Mouse (Mus musculus) midbrain, embryonic 15.5 days (tissue): Measurements from ENCODE around the gene Nampt. TPM values are rescaled to one million over a fixed set of nuclear protein-coding genes. Genes with fewer than 3 reads are reported as not detected.

Experiments used
- ATAC-seq: fragments of 200-750 bp; cut with Nextera tagmentation; replicated peaks from 2 replicates; pipeline ENCODE4 v1.8.0; 2017; ENCODE audit warnings: moderate TSS enrichment
- H3K27ac ChIP-seq: fragments of 300-500 bp; sonication (generic); 2 replicates; pipeline ENCODE4 v1.5.1; 2015; ENCODE audit warnings: mild to moderate bottlenecking, inconsistent platforms
- H3K27me3 ChIP-seq: fragments of 300-500 bp; sonication (generic); replicated peaks from 2 replicates; pipeline ENCODE4 v1.6.1; 2015; ENCODE audit warnings: inconsistent platforms
- H3K36me3 ChIP-seq: fragments of 300-500 bp; sonication (generic); replicated peaks from 2 replicates; pipeline ENCODE4 v1.6.1; 2015; ENCODE audit warnings: inconsistent platforms
- H3K4me1 ChIP-seq: fragments of 300-500 bp; sonication (generic); 2 replicates; pipeline ENCODE4 v1.6.1; 2015; ENCODE audit warnings: inconsistent platforms
- H3K4me2 ChIP-seq: fragments of 300-500 bp; sonication (generic); 2 replicates; pipeline ENCODE4 v1.6.1; 2015; ENCODE audit warnings: inconsistent platforms, mild to moderate bottlenecking, moderate library complexity
- H3K4me3 ChIP-seq: fragments of 300-500 bp; sonication (generic); 2 replicates; pipeline ENCODE4 v1.5.1; 2015; ENCODE audit warnings: mild to moderate bottlenecking, inconsistent platforms
- H3K9ac ChIP-seq: fragments of 300-500 bp; sonication (generic); 2 replicates; pipeline ENCODE4 v1.6.1; 2015; ENCODE audit warnings: mild to moderate bottlenecking, inconsistent platforms
- H3K9me3 ChIP-seq: fragments of 300-500 bp; sonication (generic); 2 replicates; pipeline ENCODE4 v1.6.1; 2016; ENCODE audit warnings: inconsistent platforms
- WGBS: fragments of 180-500 bp; shearing (Covaris S2); methylation state at CpG from one replicate; pipeline ENCODE4 v1.1.7; 2015; ENCODE audit warnings: mixed read lengths; 5-methylcytosine and 5-hydroxymethylcytosine counted together
- polyA plus RNA-seq: library from polyadenylated mRNA; unstranded; fragments of >200 nt; fragmentation: Nextera tagmentation; extraction: Ambion mirVana; gene quantifications from 2 replicates; pipeline ENCODE4 v1.2.1, GENCODE M21; 2015

Gene Nampt
- polyA plus RNA-seq, 1 experiment from 2014 or later = 30.4 TPM

DNA sequence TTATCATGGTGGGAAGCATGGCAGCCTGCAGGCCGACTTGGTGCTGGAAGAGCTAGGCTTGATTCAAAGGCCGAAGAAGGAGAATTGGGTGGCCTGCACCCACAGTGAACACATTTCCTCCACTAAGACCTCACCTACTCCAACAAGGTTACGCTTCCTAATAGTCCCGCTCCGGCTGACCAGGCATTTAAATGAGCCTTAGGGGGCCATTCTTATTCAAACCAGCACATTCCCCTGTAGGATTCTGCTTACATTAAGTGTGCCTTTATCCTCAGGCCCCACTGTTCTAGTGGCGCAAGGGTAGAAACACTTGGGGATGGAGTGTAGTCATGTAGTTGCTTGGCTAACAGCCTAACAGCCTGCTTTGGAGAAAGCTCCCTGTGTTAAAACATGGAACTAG is 5.2 kb downstream of the Nampt start:
- Histone ChIP-seq H3K27me3 (no peaks in the 10 kb centered on the region), H3K4me2 (no peak overlapping the region), H3K4me1 (peaks cover 10% of the 10 kb centered on the region), H3K9ac (no peak overlapping the region), H3K9me3 (no peaks in the 10 kb centered on the region), H3K4me3 (no peak overlapping the region), H3K27ac (no peak overlapping the region), H3K36me3 (no peaks in the 10 kb centered on the region)
- ATAC-seq = no peak
- 23% methylated on average over 6 of the region's 6 CpGs for WGBS

DNA sequence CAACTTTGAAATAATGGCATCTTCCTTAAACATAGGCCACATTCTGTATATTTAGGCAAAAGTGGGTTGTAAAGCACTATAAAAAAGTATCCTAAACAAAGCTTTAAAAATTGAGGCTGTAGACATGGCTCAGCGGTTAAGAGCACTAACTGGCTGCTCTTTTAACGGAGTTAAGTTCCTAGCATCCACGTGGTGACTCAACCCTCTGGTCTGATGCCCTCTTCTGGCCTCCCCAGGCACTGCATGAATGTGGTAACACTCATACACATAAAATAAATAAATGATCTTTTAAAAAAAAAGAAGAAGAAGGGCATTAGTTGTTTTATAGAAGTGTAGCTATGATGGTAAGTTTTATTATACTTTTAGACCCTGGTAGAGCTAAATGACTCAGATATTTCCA is 7.6 kb downstream of the Nampt start:
- Histone ChIP-seq H3K4me3 (no peak overlapping the region), H3K36me3 (no peaks in the 10 kb centered on the region), H3K4me1 (peaks cover 8% of the 10 kb centered on the region), H3K9me3 (no peaks in the 10 kb centered on the region), H3K9ac (no peak overlapping the region), H3K4me2 (no peak overlapping the region), H3K27me3 (no peaks in the 10 kb centered on the region), H3K27ac (no peak overlapping the region)
- WGBS = 41% methylated on average over 3 of the region's 3 CpGs
- no peak for ATAC-seq

DNA sequence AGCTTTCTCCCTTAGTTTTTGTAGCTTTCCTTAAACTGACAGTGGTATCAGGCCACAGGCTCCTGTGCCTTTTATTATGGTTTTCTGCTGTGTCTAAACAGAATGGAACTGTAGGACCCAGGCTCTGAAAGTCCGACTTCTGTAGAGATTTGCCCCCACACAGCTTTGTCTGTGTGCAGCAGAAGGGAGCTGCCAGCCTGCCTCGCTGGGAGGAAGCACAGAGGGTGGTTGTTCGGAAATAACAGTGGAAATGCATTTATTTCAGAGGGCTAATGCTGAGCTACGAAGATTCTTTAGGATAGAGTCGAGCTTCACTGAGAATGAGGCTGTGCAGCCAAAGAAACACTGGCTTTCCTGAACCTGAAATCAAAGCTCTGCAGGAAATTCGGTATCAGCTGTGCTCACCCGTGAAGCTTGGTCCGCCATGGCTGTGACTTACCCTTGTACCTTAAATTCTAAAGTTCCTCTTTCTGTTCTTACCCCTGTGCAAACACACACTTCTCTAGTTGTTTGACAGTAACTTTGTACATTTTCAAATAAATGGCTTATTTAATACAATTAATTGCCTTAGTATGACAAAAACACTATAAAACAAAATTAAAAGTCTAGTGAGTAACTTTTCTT is 8.9 kb downstream of the Nampt start:
- WGBS = 57% methylated on average over 8 of the region's 8 CpGs
- no peak overlapping the region for H3K4me2 ChIP-seq
- ATAC-seq = no peak
- no peak overlapping the region for H3K4me3 ChIP-seq
- no peak overlapping the region for H3K27ac ChIP-seq
- H3K36me3 ChIP-seq = 0 out of 2 replicates have a peak, but pooled peaks cover 5% of the 10 kb centered on the region
- 0 out of 2 replicates have a peak, but pooled peaks cover 5% of the 10 kb centered on the region for H3K4me1 ChIP-seq
- no peaks in the 10 kb centered on the region for H3K9me3 ChIP-seq
- H3K27me3 ChIP-seq = no peaks in the 10 kb centered on the region
- H3K9ac ChIP-seq = no peak overlapping the region

DNA sequence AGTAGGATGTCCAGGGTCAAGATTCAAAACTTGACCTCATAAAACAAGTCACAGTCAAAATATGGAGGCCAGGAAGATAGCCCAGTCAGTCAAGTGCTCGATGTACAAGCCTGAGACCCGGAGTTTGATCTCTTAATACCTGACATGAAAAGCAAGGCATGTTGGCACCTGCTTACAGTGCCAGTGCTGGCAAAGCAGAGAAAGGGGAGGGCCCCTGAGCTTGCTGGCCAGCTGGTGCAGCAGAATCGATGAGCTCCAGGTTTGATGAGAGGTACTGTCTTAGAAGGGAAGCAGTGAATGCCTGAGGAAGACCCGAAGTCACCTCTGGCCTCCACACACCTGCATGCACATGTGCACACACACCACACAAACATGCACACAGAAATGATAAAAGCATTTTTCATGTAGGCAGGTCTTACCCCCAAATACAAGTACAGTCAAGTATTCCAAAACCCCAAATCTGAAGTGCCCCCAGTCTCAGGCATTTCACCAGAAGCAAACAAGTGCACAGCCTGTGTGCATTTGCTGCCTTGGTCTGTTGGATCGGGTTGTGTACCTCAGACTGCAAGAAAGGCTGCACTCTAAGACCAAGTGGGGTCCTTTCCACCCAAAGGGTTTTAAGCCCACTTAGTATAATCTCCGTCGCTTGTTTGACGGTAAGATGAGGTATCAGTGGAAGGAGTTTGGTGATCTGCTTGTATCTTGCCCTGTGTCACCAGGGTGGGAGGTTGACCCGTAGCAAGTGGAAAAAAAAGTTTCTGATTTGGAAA is 10.2 kb downstream of the Nampt start:
- Histone ChIP-seq H3K27me3 (no peaks in the 10 kb centered on the region), H3K27ac (no peak overlapping the region), H3K4me2 (no peak overlapping the region), H3K4me3 (no peak overlapping the region), H3K4me1 (0 out of 2 replicates have a peak, but pooled peaks cover 5% of the 10 kb centered on the region), H3K36me3 (0 out of 2 replicates have a peak, but pooled peaks cover 10% of the 10 kb centered on the region), H3K9ac (no peak overlapping the region), H3K9me3 (no peaks in the 10 kb centered on the region)
- 87% methylated on average over 9 of the region's 9 CpGs for WGBS
- ATAC-seq = no peak

DNA sequence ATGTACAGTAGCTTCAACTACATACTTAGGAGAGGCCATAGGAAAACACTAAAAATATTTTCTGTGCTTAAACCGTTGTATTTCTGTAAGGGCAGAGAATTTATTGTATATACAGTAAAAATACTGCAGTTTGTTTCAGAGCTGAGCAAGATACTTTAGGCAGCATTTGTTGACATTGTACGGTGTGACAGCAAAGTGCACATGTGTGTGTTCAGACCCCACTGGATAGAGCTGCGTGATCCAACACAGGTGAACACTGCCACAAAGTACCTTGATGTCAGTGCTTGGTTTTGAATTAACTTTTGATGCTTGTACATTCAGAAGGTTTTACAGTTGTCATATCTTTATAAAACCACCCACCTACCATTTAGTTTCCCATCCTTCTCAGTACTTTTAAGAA is 12.7 kb downstream of the Nampt start:
- no peak overlapping the region for H3K9ac ChIP-seq
- H3K9me3 ChIP-seq = no peaks in the 10 kb centered on the region
- peaks cover 14% of the 10 kb centered on the region; the same call in 1 of the 2 replicates for H3K36me3 ChIP-seq
- no peaks in the 10 kb centered on the region for H3K27me3 ChIP-seq
- H3K4me2 ChIP-seq = no peak overlapping the region
- ATAC-seq = no peak
- no peak overlapping the region for H3K4me3 ChIP-seq
- 0 out of 2 replicates have a peak, but pooled peaks cover 5% of the 10 kb centered on the region for H3K4me1 ChIP-seq
- 92% methylated on average over 3 of the region's 3 CpGs for whole genome bisulfite sequencing
- no peak overlapping the region for H3K27ac ChIP-seq

DNA sequence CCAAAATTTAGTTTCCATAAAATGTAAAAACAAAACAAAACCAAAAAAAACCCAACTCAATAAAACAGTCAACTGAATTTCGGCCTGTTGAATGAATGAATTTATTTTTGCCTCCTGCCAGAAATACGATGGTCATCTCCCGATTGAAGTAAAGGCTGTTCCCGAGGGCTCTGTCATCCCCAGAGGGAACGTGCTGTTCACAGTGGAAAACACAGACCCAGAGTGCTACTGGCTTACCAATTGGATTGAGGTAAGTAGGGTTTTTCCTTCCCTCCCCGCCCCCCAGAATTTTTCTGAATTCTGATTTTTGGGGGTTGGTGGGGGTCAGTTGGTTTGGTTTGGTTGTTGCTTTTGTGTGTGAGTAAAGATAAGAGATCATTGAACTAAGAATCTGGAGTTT is 15.4 kb downstream of the Nampt start:
- H3K27ac ChIP-seq = no peak overlapping the region
- H3K36me3 ChIP-seq = peaks cover 25% of the 10 kb centered on the region; the same call in 1 of the 2 replicates

DNA sequence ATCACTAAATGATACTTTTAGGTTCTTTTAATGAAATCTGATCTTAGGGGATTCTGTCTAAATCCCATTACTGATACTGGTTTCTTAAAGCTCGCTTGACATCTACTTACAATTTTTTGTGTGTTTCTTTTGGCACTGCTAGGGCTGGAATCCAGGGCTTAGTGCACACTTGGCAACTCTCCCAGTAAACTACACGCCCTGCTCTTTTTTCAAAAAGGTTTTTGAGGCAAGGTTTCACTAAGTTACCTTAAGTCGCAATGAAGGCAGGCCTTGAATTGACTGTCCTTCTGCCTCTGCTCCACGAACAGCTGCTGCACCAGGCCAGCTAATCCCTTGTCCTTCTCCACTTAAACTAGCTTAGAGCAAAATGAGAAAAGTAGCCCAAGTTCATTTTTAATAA is 15.9 kb downstream of the Nampt start:
- no peaks in the 10 kb centered on the region for H3K9me3 ChIP-seq
- H3K4me1 ChIP-seq = no peaks in the 10 kb centered on the region
- H3K27ac ChIP-seq = no peak overlapping the region
- H3K4me3 ChIP-seq = no peak overlapping the region
- no peak overlapping the region for H3K9ac ChIP-seq
- no peaks in the 10 kb centered on the region for H3K27me3 ChIP-seq
- WGBS = 50% methylated on average over 4 of the region's 4 CpGs
- H3K36me3 ChIP-seq = peaks cover 25% of the 10 kb centered on the region; the same call in 1 of the 2 replicates
- no peak overlapping the region for H3K4me2 ChIP-seq
- ATAC-seq = no peak

More for the DNA sequence above, 15.4 kb downstream of the Nampt start:
- WGBS = 89% methylated on average over 6 of the region's 6 CpGs
- H3K9me3 ChIP-seq = no peaks in the 10 kb centered on the region
- H3K4me1 ChIP-seq = no peaks in the 10 kb centered on the region
- H3K27me3 ChIP-seq = no peaks in the 10 kb centered on the region
- no peak overlapping the region for H3K4me3 ChIP-seq
- ATAC-seq = no peak
- no peak overlapping the region for H3K9ac ChIP-seq
- H3K4me2 ChIP-seq = no peak overlapping the region

DNA sequence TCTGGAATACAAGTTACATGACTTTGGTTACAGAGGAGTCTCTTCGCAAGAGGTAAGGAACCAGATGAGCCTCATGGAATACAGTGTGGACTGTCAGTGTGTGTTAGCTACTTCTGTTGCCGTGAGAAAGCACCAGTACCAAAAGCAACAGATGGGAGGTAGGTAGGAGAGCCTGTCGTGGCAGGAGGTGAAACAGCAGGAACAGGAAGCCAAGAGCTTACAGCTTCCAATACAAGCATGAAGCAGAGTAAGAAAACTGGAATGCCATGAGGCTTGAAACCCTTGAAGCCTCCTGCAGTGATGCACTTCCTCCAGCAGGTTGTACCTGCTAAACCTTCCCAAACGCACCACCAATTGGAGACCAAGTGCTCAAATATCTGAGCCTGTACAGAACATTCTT is 19.1 kb downstream of the Nampt start:
- no peak for ATAC-seq
- no peaks in the 10 kb centered on the region for H3K4me1 ChIP-seq
- H3K4me2 ChIP-seq = no peak overlapping the region
- no peaks in the 10 kb centered on the region for H3K9me3 ChIP-seq
- 94% methylated on average over 4 of the region's 4 CpGs for WGBS
- no peak overlapping the region for H3K9ac ChIP-seq
- no peak overlapping the region for H3K4me3 ChIP-seq
- H3K27ac ChIP-seq = no peak overlapping the region
- H3K36me3 ChIP-seq = peaks cover 27% of the 10 kb centered on the region
- no peaks in the 10 kb centered on the region for H3K27me3 ChIP-seq

DNA sequence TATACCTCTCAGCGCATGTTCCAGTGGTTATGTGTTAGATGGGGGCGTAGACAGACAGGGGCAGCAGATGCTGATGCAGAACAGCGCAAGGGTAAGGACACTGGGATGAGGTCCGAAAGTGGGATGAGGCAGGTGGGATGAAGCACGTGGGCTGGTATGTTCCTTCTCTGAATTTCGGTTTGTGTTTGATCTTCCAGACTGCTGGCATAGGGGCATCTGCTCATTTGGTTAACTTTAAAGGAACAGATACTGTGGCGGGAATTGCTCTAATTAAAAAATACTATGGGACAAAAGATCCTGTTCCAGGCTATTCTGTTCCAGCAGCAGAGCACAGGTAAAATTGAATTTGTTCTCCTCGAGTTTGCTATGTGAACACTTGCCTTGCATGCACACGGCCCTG is 19.6 kb downstream of the Nampt start:
- H3K4me2 ChIP-seq = no peak overlapping the region
- WGBS = 94% methylated on average over 9 of the region's 9 CpGs

DNA sequence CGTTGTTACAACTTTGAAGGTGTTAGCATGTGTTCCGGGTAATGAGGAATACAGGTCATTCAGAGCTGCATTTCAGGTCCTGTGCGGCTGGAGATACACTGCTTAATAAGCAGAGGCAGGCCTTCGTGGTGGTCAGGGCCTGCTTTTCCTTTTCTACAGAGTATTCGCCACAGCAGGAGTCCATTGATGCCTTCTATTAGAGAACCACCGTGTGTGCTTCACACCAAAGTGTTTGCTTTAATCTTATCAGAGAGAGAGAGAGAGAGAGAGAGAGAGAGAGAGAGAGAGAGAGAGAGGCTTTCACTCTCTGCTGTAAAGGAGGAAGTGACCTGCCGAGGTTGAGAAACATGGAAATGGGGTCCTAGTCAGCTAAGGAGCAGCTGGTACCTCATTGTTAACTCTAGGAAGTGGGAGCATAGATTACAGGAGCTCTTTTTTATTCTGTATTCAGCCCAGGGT is 22.1 kb downstream of the Nampt start:
- H3K27me3 ChIP-seq = no peaks in the 10 kb centered on the region

More for the DNA sequence above, 19.6 kb downstream of the Nampt start:
- Histone ChIP-seq H3K4me3 (no peak overlapping the region), H3K27me3 (no peaks in the 10 kb centered on the region), H3K36me3 (peaks cover 29% of the 10 kb centered on the region), H3K9me3 (no peaks in the 10 kb centered on the region), H3K9ac (no peak overlapping the region), H3K27ac (no peak overlapping the region), H3K4me1 (no peaks in the 10 kb centered on the region)
- no peak for ATAC-seq

DNA sequence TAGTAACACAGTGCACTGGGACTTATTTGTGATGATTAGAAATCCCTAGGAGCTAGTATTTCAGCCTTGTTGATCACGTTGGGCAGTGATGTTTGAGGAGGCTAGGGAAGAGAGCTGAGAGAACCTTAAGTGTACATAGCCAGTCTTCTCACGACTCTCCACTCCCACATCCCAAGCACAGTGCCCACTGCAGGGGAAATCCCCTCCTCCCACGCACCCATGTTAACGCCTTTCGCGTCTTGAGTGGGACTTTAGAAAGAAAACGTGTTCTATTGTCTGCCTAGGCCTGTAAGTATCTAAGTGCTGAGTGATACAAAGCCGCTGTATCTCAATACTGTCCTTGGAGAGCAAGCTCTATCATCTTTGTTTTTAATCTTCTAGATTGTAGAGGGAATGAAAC is 27.0 kb downstream of the Nampt start:
- Histone ChIP-seq H3K36me3 (peaks cover 33% of the 10 kb centered on the region), H3K4me1 (no peaks in the 10 kb centered on the region), H3K27me3 (no peaks in the 10 kb centered on the region), H3K4me3 (no peak overlapping the region), H3K27ac (no peak overlapping the region), H3K9ac (no peak overlapping the region), H3K9me3 (no peaks in the 10 kb centered on the region), H3K4me2 (no peak overlapping the region)
- WGBS = 87% methylated on average over 8 of the region's 8 CpGs
- ATAC-seq = no peak

More for the DNA sequence above, 22.1 kb downstream of the Nampt start:
- ATAC-seq = peak; percentile 69
- H3K9ac ChIP-seq = no peak overlapping the region
- H3K4me1 ChIP-seq = no peaks in the 10 kb centered on the region
- H3K27ac ChIP-seq = no peak overlapping the region
- H3K36me3 ChIP-seq = peaks cover 29% of the 10 kb centered on the region
- WGBS = 48% methylated on average over 7 of the region's 7 CpGs
- H3K9me3 ChIP-seq = no peaks in the 10 kb centered on the region
- no peak overlapping the region for H3K4me2 ChIP-seq
- H3K4me3 ChIP-seq = no peak overlapping the region

DNA sequence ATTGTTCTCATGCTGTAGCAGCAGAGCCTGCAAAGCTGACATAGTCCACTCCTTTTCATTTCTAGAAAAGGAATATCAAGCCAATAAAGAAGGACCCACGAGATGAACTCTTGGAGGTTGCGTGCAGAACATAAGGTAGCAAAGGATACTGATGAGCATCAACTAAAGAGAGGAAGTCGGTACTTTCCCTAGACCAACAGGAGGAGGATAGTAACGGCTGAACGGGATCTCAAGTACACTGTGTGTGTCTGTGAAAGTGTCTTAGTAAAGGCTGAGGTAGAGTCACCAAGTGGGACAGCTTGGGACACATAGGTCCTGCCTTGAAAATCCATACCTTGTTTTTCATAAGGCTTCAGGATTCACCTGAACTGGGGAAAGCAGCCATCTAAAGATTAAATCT is 34.4 kb downstream of the Nampt start:
- Histone ChIP-seq H3K9ac (no peak overlapping the region), H3K27me3 (no peaks in the 10 kb centered on the region), H3K9me3 (no peaks in the 10 kb centered on the region), H3K4me1 (no peaks in the 10 kb centered on the region), H3K27ac (no peak overlapping the region), H3K4me2 (no peak overlapping the region), H3K36me3 (0 out of 2 replicates have a peak, but pooled peaks cover 16% of the 10 kb centered on the region), H3K4me3 (no peak overlapping the region)
- no peak for ATAC-seq
- WGBS = 93% methylated on average over 5 of the region's 5 CpGs
